Mouse (Mus musculus): ENCODE data around the gene Eya3. TPM values are rescaled to one million over a fixed set of nuclear protein-coding genes. Genes with fewer than 3 reads are reported as not detected.

The Eya3 gene
- 8.7 to 25.5 TPM (median 18.8 TPM) in 3 replicates for total RNA-seq (2017)

- ATAC-seq (replicated peaks; ENCODE audit: insufficient number of reproducible peaks, low FRiP score, low TSS enrichment, poor library complexity, severe bottlenecking) = peak; percentile 99
Observed at GRCm38 (mm10) chr4:132638461-132639190, at the start of gene Eya3. Gene Eya3, plus strand, starts transcription at chr4:132638987.

- ATAC-seq (replicated peaks; ENCODE audit: insufficient number of reproducible peaks, low FRiP score, low TSS enrichment, poor library complexity, severe bottlenecking) = no peak
Observed at GRCm38 (mm10) chr4:132590642-132591041, 48.1 kb upstream of the Eya3 start.

- ATAC-seq (replicated peaks; ENCODE audit: insufficient number of reproducible peaks, low FRiP score, low TSS enrichment, poor library complexity, severe bottlenecking) = peak; percentile 88
Observed at GRCm38 (mm10) chr4:132592958-132593357, 45.8 kb upstream of the Eya3 start.

- ATAC-seq (replicated peaks; ENCODE audit: insufficient number of reproducible peaks, low FRiP score, low TSS enrichment, poor library complexity, severe bottlenecking) = no peak
Observed at GRCm38 (mm10) chr4:132594191-132594590, 44.6 kb upstream of the Eya3 start.

- ATAC-seq (replicated peaks; ENCODE audit: insufficient number of reproducible peaks, low FRiP score, low TSS enrichment, poor library complexity, severe bottlenecking) = no peak
Observed at GRCm38 (mm10) chr4:132598861-132599260, 39.9 kb upstream of the Eya3 start.

GRCm38 (mm10) chr4:132599764-132600163, 39.0 kb upstream of the Eya3 start:
- no peak for ATAC-seq (replicated peaks; ENCODE audit: insufficient number of reproducible peaks, low FRiP score, low TSS enrichment, poor library complexity, severe bottlenecking)

- ATAC-seq (replicated peaks; ENCODE audit: insufficient number of reproducible peaks, low FRiP score, low TSS enrichment, poor library complexity, severe bottlenecking) = peak; percentile 87
Observed at GRCm38 (mm10) chr4:132600465-132600864, 38.3 kb upstream of the Eya3 start.

GRCm38 (mm10) chr4:132601242-132601641, 37.5 kb upstream of the Eya3 start:
- peak; percentile 65; the same call in 1 of the 2 replicates for ATAC-seq (replicated peaks; ENCODE audit: insufficient number of reproducible peaks, low FRiP score, low TSS enrichment, poor library complexity, severe bottlenecking)

GRCm38 (mm10) chr4:132603468-132603867, 35.3 kb upstream of the Eya3 start:
- no peak for ATAC-seq (replicated peaks; ENCODE audit: insufficient number of reproducible peaks, low FRiP score, low TSS enrichment, poor library complexity, severe bottlenecking)

- peak; percentile 87 for ATAC-seq (replicated peaks; ENCODE audit: insufficient number of reproducible peaks, low FRiP score, low TSS enrichment, poor library complexity, severe bottlenecking)
Observed at GRCm38 (mm10) chr4:132605816-132606215, 33.0 kb upstream of the Eya3 start.

GRCm38 (mm10) chr4:132608147-132608546, 30.6 kb upstream of the Eya3 start:
- ATAC-seq (replicated peaks; ENCODE audit: insufficient number of reproducible peaks, low FRiP score, low TSS enrichment, poor library complexity, severe bottlenecking) = no peak

- ATAC-seq (replicated peaks; ENCODE audit: insufficient number of reproducible peaks, low FRiP score, low TSS enrichment, poor library complexity, severe bottlenecking) = no peak; the same call in 1 of the 2 replicates
Observed at GRCm38 (mm10) chr4:132610301-132610984, 28.3 kb upstream of the Eya3 start.

GRCm38 (mm10) chr4:132611320-132611719, 27.5 kb upstream of the Eya3 start:
- ATAC-seq (replicated peaks; ENCODE audit: insufficient number of reproducible peaks, low FRiP score, low TSS enrichment, poor library complexity, severe bottlenecking) = peak; percentile 60

GRCm38 (mm10) chr4:132617873-132618272, 20.9 kb upstream of the Eya3 start:
- peak; percentile 94 for ATAC-seq (replicated peaks; ENCODE audit: insufficient number of reproducible peaks, low FRiP score, low TSS enrichment, poor library complexity, severe bottlenecking)

- no peak for ATAC-seq (replicated peaks; ENCODE audit: insufficient number of reproducible peaks, low FRiP score, low TSS enrichment, poor library complexity, severe bottlenecking)
Observed at GRCm38 (mm10) chr4:132618850-132619375, 19.9 kb upstream of the Eya3 start.

- ATAC-seq (replicated peaks; ENCODE audit: insufficient number of reproducible peaks, low FRiP score, low TSS enrichment, poor library complexity, severe bottlenecking) = no peak
Observed at GRCm38 (mm10) chr4:132620134-132620533, 18.7 kb upstream of the Eya3 start.

GRCm38 (mm10) chr4:132621287-132622068, 17.3 kb upstream of the Eya3 start:
- peak; percentile 36; the same call in 1 of the 2 replicates for ATAC-seq (replicated peaks; ENCODE audit: insufficient number of reproducible peaks, low FRiP score, low TSS enrichment, poor library complexity, severe bottlenecking)

- ATAC-seq (replicated peaks; ENCODE audit: insufficient number of reproducible peaks, low FRiP score, low TSS enrichment, poor library complexity, severe bottlenecking) = no peak
Observed at GRCm38 (mm10) chr4:132624034-132624657, 14.6 kb upstream of the Eya3 start.

- ATAC-seq (replicated peaks; ENCODE audit: insufficient number of reproducible peaks, low FRiP score, low TSS enrichment, poor library complexity, severe bottlenecking) = peak; percentile 71; the same call in 1 of the 2 replicates
Observed at GRCm38 (mm10) chr4:132628830-132629229, 10.0 kb upstream of the Eya3 start.
